Mouse (Mus musculus) Patski (cell line): ENCODE data around the gene Gm12248. TPM values are rescaled to one million over a fixed set of nuclear protein-coding genes. Genes with fewer than 3 reads are reported as not detected.

Experiments
- ATAC-seq: fragments of 100-300 bp; one replicate; pipeline ENCODE4 v1.8.0; 2021
- CTCF ChIA-PET: fragments of 350-600 bp; sonication (Branson Sonifier 250); formaldehyde crosslinking; loops from one replicate; lab custom pipeline; 2022; ENCODE audit warnings: inconsistent platforms; lab: Charles Lee
- POLR2A ChIA-PET: fragments of 350-600 bp; sonication (Branson Sonifier 250); formaldehyde crosslinking; loops from one replicate; lab custom pipeline; 2022; ENCODE audit warnings: antibody characterized with exemption, inconsistent platforms; lab: Charles Lee
- DNase-seq: peaks from one replicate; pipeline ENCODE4 v3.0.0-alpha.2; 2011; ENCODE audit warnings: low read depth, low spot score
- H3K27me3 ChIP-seq: fragments of 371-371 bp; one replicate; pipeline ENCODE4 v1.5.1; 2021
- CTCF ChIP-seq: fragments of 100-300 bp; IDR thresholded peaks from one replicate; pipeline ENCODE4 v1.5.1; 2021
- in situ Hi-C: fragments of 300-500 bp; cut with MboI; formaldehyde crosslinking; loops from 3 replicates; pipeline ENCODE4 v1.11.1; 2018; ENCODE audit warnings: low pct_unique_long_range_greater_than_20kb, mixed read lengths
- polyA plus RNA-seq: library from polyadenylated mRNA; unstranded; gene quantifications from one replicate; pipeline ENCODE4 v1.2.3, GENCODE M21; 2021

Gm12248 gene
- polyA plus RNA-seq, 1 experiment from 2014 or later: not detected

GRCm38 (mm10) chr11:58042861-58043431 lies 50.0 kb downstream of the Gm12248 start:
- TF ChIP-seq CTCF: no peak
- ChIA-PET POLR2A (no interaction called here), CTCF (no interaction called here)
- no peak for ATAC-seq
- DNase-seq: no peak
- no peaks in the 10 kb centered on the region for H3K27me3 ChIP-seq
- in situ Hi-C loops: no loop called here

DNA sequence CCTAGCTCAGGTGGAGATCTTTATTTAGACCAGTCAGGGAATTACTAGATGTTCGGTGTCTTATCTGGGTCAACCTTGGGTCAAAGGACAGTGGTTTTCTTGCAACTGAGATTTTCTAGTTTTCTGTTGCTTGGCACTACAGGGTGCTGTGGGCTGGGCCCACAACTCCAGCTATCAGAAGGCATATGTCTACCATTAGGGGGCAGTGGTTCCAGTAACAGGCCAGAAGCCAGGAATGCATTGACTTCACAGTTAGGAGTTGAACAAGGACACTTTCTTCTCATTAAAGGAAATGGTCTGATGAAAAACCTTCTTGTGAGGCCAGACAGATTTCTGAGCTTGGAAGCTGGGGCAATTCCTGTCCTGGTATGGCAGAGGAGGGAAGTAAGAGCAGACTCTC lies 53.9 kb downstream of the Gm12248 start:
- ChIA-PET POLR2A (interaction anchor here (0.5 kb wide), 1 partner anchor 29 kb away, joined by 3 read pairs; no protein-coding TSS in a partner anchor), CTCF (interaction anchor here (0.7 to 2.4 kb wide), 3 partner anchors 13 to 86 kb away, joined by 3 to 7 read pairs (median 4); no protein-coding TSS in a partner anchor)
- ATAC-seq: no peak
- peak; percentile 62 for TF ChIP-seq CTCF
- in situ Hi-C loops: no loop called here
- no peak for DNase-seq
- H3K27me3 ChIP-seq: no peaks in the 10 kb centered on the region

- in situ Hi-C loops: no loop called here
- ATAC-seq (no peak), DNase-seq (no peak)
- ChIA-PET POLR2A (no interaction called here), CTCF (interaction anchor here (2.3 to 2.4 kb wide), 2 partner anchors 9 to 19 kb away, joined by 6 to 9 read pairs; no protein-coding TSS in a partner anchor)
- H3K27me3 ChIP-seq: no peaks in the 10 kb centered on the region
- TF ChIP-seq CTCF: no peak
Measured at GRCm38 (mm10) chr11:58033635-58034034, 59.3 kb downstream of the Gm12248 start.

GRCm38 (mm10) chr11:58031176-58031575 lies 61.8 kb downstream of the Gm12248 start:
- ChIA-PET CTCF (interaction anchor here (1.4 kb wide), 1 partner anchor 16 kb away, joined by 3 read pairs; no protein-coding TSS in a partner anchor), POLR2A (no interaction called here)
- no peak for TF ChIP-seq CTCF
- DNase-seq (no peak), ATAC-seq (no peak)
- in situ Hi-C loops: no loop called here
- no peaks in the 10 kb centered on the region for H3K27me3 ChIP-seq

DNA sequence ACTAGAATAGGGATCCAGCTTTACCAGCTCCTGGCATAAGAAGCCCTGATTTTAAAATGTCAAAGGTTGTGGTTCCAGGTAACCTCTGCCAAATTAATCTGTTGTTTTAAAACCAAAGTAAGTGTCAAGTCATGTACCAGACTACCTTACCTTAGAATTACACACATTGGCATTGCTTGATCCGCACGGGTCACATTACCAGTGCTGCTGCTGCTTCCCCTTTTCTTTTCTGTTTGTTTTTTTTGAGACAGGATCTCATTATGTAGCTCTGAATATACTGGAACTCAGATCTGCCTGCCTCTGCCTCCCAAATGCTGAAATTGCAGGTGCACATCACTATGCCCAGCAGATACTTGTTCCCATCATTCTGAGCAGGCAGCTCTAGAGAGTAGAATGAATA lies 63.1 kb downstream of the Gm12248 start:
- TF ChIP-seq CTCF: no peak
- POLR2A ChIA-PET: no interaction called here
- H3K27me3 ChIP-seq: no peaks in the 10 kb centered on the region
- DNase-seq (no peak), ATAC-seq (no peak)
- CTCF ChIA-PET: no interaction called here
- in situ Hi-C loops: no loop called here

DNA sequence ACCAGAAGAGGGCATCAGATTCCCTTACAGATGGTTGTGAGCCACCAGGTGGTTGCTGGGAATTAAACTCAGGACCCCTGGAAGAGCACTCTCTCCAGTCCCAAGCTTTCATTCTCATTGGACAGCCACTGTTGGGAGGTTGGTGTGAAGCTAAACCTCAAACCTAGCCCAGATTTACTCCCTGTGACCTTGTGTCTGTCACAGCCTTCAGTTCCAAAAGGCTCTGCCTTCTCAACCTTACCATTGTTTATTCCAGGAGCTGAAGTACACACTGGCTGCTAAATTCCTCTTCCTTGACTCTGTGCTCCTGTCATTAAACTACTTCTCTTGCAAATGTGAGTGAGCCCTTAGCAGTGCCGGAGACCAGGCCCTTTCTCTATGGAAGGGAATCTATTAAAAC lies 64.0 kb downstream of the Gm12248 start:
- POLR2A ChIA-PET: no interaction called here
- TF ChIP-seq CTCF: no peak
- CTCF ChIA-PET: interaction anchor here (0.9 kb wide), 1 partner anchor 15 kb away, joined by 3 read pairs; no protein-coding TSS in a partner anchor
- in situ Hi-C loops: no loop called here
- H3K27me3 ChIP-seq: no peaks in the 10 kb centered on the region
- no peak for ATAC-seq
- DNase-seq: no peak

- H3K27me3 ChIP-seq: no peaks in the 10 kb centered on the region
- ATAC-seq: no peak
- ChIA-PET POLR2A (no interaction called here), CTCF (interaction anchor here (0.9 to 1.2 kb wide), 3 partner anchors 10 to 30 kb away, joined by 3 read pairs; no protein-coding TSS in a partner anchor)
- DNase-seq: no peak
- in situ Hi-C loops: no loop called here
- TF ChIP-seq CTCF: no peak
Measured at GRCm38 (mm10) chr11:58026860-58027259, 66.1 kb downstream of the Gm12248 start.

GRCm38 (mm10) chr11:58026337-58026736 lies 66.6 kb downstream of the Gm12248 start:
- TF ChIP-seq CTCF: no peak
- POLR2A ChIA-PET: no interaction called here
- CTCF ChIA-PET: interaction anchor here (0.7 to 1.2 kb wide), 4 partner anchors 10 to 30 kb away, joined by 3 read pairs; no protein-coding TSS in a partner anchor
- DNase-seq: no peak
- no peak for ATAC-seq
- H3K27me3 ChIP-seq: no peaks in the 10 kb centered on the region
- in situ Hi-C loops: no loop called here

DNA sequence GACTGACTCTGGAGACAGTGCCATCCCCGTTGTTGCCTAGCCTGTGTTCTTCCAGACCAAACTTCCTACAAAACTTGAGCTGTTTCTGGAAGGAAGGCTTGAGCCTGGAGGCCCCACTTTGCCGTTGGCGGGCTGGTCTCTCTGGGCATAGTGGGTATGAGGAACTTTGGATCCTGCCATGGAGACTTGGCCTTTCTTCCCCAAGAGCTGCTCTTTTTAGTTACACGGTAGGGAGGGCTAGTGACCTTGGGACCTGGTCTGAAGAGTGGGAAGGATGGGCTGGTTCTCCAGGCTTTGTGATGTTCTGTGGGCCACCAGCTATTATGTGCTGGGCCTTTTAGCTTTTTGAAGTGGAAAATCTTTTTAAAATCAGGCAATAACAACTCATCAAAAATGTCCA lies 67.1 kb downstream of the Gm12248 start:
- DNase-seq (no peak), ATAC-seq (no peak)
- CTCF ChIA-PET: interaction anchor here (0.7 to 2.0 kb wide), 4 partner anchors 8 to 31 kb away, joined by 3 to 6 read pairs (median 3); no protein-coding TSS in a partner anchor
- H3K27me3 ChIP-seq: no peaks in the 10 kb centered on the region
- in situ Hi-C loops: no loop called here
- TF ChIP-seq CTCF: no peak
- POLR2A ChIA-PET: interaction anchor here (0.6 kb wide), 1 partner anchor 13 kb away, joined by 4 read pairs; no protein-coding TSS in a partner anchor

- in situ Hi-C loops: no loop called here
- CTCF ChIA-PET: interaction anchor here (1.5 to 2.0 kb wide), 5 partner anchors 9 to 14 kb away, joined by 3 to 8 read pairs (median 6); no protein-coding TSS in a partner anchor
- POLR2A ChIA-PET: interaction anchor here (2.0 kb wide), 1 partner anchor 14 kb away, joined by 12 read pairs; no protein-coding TSS in a partner anchor
- H3K27me3 ChIP-seq: no peaks in the 10 kb centered on the region
- no peak for DNase-seq
- no peak for TF ChIP-seq CTCF
- peak; percentile 37 for ATAC-seq
Measured at GRCm38 (mm10) chr11:58024671-58025070, 68.3 kb downstream of the Gm12248 start.

DNA sequence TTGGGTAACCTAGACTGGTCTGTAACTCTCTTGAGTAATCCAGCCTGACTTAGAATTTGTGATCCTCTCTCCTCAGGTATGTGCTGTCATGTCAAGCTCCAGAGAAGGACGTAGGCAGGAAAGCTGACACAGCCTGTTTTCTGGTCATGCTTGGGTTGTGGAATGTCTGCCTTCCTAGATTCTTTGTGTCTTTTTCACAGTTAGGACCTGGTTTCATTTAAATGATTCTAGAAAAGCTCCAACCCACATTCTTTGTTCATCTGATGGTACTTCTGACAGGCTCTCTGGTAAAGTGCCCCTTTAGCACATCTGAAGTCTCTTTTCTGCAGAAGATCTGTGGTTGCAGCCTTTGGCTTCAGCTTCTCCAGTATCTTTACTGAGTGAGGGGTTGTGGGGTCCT lies 68.7 kb downstream of the Gm12248 start:
- peak; percentile 82 for ATAC-seq
- no peak for DNase-seq
- ChIA-PET CTCF (interaction anchor here (1.5 to 2.0 kb wide), 5 partner anchors 10 to 14 kb away, joined by 3 to 8 read pairs (median 6); no protein-coding TSS in a partner anchor), POLR2A (interaction anchor here (2.0 kb wide), 1 partner anchor 14 kb away, joined by 12 read pairs; no protein-coding TSS in a partner anchor)
- in situ Hi-C loops: no loop called here
- TF ChIP-seq CTCF: no peak
- H3K27me3 ChIP-seq: no peaks in the 10 kb centered on the region
